Mouse (Mus musculus): ENCODE measurements around the gene Mkrn2. TPM values are rescaled to one million over a fixed set of nuclear protein-coding genes. Genes with fewer than 3 reads are reported as not detected.
A peak's percentile ranks its signal among the peaks of the same experiment; 100 is the strongest.

The Mkrn2 gene
- total RNA-seq (2014; fragmentation: Nextera tagmentation) (5.5 and 17.0 TPM in 2 replicates), total RNA-seq (2017) (14.7 and 26.0 TPM in 2 replicates)

DNA sequence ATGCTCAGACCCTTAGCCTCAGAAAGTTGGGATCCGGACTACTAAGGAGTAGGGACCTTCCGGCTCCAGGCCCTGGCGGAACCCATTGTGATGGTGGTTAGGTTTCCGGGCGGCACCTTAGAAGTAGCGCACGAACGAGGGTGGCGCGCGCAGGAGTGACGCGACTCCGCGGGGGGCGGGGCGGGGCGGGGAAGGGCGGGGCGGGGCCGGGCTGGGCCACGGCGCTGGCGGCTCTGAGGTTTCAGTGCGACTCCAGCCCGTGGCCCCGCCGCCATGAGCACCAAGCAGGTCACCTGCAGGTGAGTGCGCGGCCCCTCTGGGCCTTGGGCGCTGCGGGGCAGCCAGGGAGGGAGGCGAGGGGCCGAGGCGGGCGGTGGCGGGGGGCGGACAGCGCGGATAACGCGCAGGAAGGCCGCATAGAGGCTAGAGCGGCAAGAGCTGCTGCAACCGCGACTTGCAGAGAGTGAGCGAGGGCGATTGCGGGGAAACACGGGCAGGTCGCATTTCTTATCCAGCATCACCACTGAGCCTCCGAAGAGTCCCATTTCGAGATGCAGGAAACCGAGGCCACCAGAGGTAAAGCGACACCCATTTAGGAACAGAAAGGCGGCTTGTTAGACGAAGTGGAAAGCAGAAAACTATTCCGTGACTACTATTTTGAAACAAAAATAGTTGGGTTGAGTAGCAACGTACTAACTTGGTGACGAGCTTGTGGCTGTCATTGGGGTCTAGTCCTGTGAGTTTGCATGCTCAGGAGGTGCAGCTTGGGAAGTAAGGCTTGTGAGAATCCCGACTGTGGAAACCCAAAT is at the start of gene Mkrn2:
Mkrn2 (plus strand) TSS at position 188 of the 809 bp plus-strand sequence.
- peak; percentile 73 for ATAC-seq (replicated peaks; ENCODE audit: low FRiP score, low TSS enrichment, poor library complexity, severe bottlenecking)

GRCm38 (mm10) chr6:115555485-115555884 is 46.2 kb upstream of the Mkrn2 start:
- no peak for ATAC-seq (replicated peaks; ENCODE audit: low FRiP score, low TSS enrichment, poor library complexity, severe bottlenecking)

DNA sequence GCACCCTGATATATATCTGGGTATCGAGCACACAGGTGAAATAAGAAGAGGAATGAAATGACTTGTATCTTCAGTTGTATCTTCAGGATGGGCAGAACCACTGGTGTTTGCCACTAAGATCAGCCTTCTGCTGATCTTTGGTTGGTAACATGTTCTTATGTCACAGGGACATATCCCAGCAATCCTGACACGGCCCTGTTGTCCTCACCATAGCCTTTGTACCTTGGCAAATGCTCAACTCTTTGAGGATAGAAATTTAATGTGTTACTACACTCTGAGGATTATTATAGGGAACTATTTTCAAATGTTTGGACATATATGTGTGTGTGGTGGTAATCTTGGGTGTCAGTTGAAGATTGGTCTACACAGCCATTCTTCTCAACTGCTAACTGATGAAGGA is 43.5 kb upstream of the Mkrn2 start:
- ATAC-seq (replicated peaks; ENCODE audit: low FRiP score, low TSS enrichment, poor library complexity, severe bottlenecking), result no peak

DNA sequence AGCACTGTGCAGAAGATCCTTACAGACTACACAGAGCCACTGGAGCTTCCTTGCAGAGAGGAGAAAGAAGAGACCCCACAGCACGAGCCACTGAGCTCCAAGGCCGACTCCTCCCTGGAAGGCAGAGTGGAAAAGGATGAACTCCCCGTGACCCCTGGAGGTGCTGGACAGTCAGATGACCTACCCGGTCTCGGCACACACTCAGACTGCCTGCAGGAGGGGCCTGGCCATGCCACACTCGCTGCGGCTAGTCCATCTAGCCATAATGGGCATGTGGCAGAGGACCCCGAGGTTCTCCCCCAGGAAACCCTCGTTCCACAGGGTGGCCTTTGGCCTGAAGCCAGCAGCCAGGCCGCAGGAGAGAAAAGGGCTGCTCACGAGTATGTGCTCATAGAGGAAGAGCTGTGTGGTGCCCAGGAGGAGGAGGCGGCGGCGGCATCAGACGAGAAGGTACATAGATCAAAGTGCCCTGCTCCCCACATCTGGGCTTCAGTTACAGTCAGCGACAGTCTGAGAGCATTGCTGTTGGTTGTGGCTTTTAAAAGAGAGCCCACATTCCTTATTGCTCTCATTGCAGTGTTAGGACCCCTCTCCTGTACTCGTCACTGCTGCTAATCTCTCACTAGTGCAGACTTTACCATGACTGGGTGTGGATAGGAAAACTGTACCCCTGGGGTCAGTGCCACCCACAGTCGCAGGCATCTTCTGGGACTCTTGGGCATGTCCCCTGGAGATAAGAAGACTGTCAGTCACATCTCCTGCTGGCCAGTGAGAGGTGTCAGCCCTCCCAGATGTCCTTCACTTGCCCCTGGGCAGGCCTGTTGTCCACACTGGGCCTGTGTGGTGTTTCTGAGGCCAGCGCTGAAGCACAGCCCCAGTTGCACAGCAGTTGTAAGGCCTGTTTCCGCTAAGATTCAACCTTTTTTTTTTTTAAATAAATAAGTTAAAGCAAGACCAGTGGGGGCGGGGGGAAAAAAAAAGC is 41.8 kb upstream of the Mkrn2 start:
- no peak for ATAC-seq (replicated peaks; ENCODE audit: low FRiP score, low TSS enrichment, poor library complexity, severe bottlenecking)

DNA sequence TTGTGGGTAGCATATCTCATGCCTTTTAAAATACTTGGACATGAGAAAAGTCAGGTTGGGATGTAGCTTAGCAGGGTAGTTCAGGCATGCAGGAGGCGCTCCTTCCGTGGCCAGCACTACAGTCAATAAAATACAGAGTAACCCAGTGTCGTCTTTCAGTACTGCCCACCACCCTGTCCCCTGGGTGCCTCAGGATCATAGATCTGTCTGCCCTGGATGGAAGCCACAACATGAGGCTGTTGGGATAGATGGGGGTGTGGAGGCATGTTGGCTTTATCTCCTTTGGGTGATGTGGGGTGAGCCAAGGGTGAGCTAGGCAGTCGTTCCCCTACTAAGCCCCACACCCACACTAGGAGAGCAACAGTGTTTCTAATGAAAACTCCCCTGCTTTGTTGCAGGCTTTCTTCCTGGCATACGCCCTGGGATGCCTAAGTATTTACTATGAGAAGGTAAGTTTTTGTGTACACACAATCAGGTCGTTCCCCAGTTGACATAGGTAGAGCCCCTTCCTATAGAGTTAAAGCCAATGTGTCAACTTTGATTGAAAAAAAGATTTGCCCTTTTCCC is 36.1 kb upstream of the Mkrn2 start:
- no peak for ATAC-seq (replicated peaks; ENCODE audit: low FRiP score, low TSS enrichment, poor library complexity, severe bottlenecking)

GRCm38 (mm10) chr6:115574171-115574570 is 27.5 kb upstream of the Mkrn2 start:
- ATAC-seq (replicated peaks; ENCODE audit: low FRiP score, low TSS enrichment, poor library complexity, severe bottlenecking), result no peak

DNA sequence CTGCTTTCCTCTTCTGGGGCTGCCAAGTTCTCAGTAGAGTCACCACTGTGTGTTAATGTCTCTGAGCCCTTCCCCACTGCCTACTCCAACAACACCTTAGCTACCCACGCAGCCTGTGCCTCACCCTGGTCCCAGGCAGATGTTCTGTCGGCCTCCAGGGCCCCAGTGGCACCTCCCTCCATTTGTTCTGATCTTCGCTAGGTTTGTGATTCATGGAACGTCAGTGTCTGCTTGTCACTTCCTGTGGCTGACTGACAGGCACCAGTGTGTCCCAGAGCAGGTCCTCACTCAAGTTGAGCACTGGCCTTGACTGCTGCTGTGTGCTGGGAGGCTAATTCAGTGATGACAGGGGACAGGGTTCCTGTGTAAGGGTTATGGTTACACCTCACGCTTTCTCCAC is 24.3 kb upstream of the Mkrn2 start:
- ATAC-seq (replicated peaks; ENCODE audit: low FRiP score, low TSS enrichment, poor library complexity, severe bottlenecking), result no peak

DNA sequence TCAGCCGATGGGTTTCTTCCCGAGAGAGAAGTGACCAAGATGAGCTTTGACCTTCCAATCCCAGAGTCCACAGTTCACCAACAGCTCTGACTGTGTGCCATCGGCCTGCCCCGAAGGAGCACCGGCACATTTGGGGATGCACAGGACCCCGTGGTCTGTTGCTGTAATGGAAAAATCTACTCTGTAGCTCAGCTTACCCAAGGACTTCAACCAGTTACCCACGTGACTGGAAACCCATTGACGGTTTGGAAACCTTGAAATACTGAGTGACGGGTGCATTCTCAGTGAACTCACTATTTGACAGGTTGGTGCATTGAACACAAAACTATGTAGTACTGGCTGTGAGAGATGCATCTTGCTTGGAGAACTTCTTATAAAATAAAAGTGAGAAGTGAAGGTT is 23.8 kb upstream of the Mkrn2 start:
- no peak for ATAC-seq (replicated peaks; ENCODE audit: low FRiP score, low TSS enrichment, poor library complexity, severe bottlenecking)

DNA sequence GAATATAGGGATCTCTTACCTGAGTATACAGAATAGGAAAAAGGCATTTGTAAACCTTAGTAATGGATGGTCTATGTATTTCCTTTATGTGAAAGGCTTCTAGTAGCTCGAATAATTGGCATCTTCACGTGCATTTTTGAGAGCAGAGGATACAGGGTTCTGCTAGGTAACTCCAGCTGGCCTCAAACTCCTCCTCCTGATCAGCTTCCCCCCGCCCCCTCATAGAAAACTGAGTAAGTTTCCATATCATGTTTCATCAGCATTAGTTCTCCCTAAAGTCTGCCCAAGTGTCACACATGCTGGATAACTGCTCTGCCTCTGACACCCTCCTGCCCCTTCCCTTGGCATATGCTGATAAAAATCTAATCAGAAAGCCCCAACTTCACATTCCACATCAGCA is 20.9 kb upstream of the Mkrn2 start:
- ATAC-seq (replicated peaks; ENCODE audit: low FRiP score, low TSS enrichment, poor library complexity, severe bottlenecking), result no peak

GRCm38 (mm10) chr6:115582328-115583115 is 19.2 kb upstream of the Mkrn2 start:
- ATAC-seq (replicated peaks; ENCODE audit: low FRiP score, low TSS enrichment, poor library complexity, severe bottlenecking), result no peak

DNA sequence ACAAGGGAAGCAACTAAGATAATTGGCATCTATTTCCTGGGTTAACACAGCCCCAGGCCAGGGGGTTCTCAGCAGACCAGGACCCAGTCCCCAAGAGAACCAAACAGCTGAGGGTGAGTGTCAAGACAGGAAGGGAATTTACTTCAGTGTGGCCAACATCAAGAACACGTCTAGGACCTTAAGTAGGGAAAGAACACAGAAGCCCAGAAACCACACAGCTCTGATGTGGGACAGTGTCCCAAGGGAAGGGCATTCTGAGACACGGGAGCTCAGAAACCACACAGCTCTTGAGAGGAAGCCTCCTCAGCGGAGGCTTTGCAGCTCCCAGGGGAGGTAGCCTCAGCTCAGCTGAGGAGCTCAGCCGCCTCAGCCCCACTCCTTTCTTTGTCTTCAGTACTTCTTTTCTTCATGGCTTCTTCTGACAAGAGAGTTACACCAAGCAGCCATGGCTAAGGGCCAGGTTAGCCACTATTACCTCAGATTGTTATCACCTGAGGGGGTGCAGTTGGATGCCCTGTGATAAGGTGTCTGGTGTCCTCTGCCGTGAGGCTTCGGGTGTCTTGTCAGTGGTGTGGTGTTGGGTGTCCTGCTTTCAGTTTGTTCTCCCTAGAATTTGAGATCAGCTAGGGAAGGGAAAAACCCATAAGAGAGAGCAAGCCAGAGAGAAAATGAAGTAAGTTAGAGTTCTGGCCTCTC is 18.1 kb upstream of the Mkrn2 start:
- ATAC-seq (replicated peaks; ENCODE audit: low FRiP score, low TSS enrichment, poor library complexity, severe bottlenecking), result peak; percentile 72

DNA sequence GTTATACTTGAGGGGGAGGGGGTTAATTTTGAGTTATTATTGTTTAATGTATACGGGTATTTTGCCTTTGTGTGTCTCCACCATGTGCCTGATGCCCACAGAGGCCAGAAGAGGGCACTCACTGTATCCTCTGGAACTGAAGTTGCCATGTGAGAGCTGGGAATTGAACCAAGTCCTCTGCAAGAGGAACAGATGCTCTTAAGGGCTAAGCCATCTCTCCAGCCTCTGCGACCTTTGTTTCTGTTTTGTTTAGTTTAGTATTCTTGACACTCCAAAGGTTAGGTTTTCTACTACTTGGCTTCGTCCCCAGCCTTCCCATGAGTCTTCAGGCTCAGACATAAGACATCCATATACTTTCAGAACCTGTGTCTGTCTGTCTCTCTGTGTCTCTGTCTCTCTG is 17.5 kb upstream of the Mkrn2 start:
- ATAC-seq (replicated peaks; ENCODE audit: low FRiP score, low TSS enrichment, poor library complexity, severe bottlenecking), result peak; percentile 48; the same call in 1 of the 2 replicates

- no peak for ATAC-seq (replicated peaks; ENCODE audit: low FRiP score, low TSS enrichment, poor library complexity, severe bottlenecking)
Observed at GRCm38 (mm10) chr6:115586321-115586720, 15.4 kb upstream of the Mkrn2 start.

GRCm38 (mm10) chr6:115591692-115592359 is 9.9 kb upstream of the Mkrn2 start:
- ATAC-seq (replicated peaks; ENCODE audit: low FRiP score, low TSS enrichment, poor library complexity, severe bottlenecking), result no peak

GRCm38 (mm10) chr6:115592458-115592857 is 9.2 kb upstream of the Mkrn2 start, which contains the start of gene Mkrn2os:
TSS of gene Mkrn2os (minus strand) at chr6:115592576.
- ATAC-seq (replicated peaks; ENCODE audit: low FRiP score, low TSS enrichment, poor library complexity, severe bottlenecking), result no peak

DNA sequence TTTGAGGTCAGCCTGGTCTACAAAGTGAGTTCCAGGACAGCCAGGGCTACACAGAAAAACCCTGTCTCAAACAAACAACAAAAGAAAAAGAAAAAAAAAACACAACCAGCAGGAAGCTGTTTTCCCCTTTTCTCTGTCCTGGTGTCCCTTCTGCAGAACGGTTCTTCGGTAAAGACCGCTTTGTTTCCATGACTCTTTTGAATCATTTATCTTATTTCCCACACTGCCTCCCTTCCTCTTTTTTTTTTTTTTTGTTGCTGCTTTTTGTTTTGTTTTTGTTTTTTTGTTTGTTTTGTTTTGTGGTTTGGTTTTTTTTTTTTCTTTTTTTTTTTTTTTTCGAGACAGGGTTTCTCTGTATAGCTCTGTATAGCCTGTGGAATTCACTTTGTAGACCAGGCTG is 8.4 kb upstream of the Mkrn2 start:
- ATAC-seq (replicated peaks; ENCODE audit: low FRiP score, low TSS enrichment, poor library complexity, severe bottlenecking), result no peak

DNA sequence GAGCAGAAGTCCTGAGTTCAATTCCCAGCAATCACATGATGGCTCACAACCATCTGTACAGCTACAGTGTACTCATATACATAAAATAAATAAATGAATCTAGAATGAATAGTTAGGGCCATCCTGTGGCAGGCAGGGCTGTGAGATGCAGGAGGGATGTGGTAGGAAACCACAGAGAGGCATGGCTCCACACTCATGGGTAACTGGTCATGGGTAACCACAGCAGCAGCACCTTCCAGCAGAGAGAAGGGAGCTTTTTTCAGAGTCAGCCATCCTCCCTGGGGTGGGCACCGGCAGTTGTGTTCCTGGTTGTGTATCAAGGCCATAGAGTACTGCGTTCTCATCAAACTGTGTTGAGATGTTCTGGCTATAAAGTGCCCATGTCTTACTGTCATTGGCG is 7.2 kb upstream of the Mkrn2 start:
- no peak for ATAC-seq (replicated peaks; ENCODE audit: low FRiP score, low TSS enrichment, poor library complexity, severe bottlenecking)

- peak; percentile 86 for ATAC-seq (replicated peaks; ENCODE audit: low FRiP score, low TSS enrichment, poor library complexity, severe bottlenecking)
Observed at GRCm38 (mm10) chr6:115595667-115596066, 6.0 kb upstream of the Mkrn2 start.
